Mouse (Mus musculus) cortical plate, adult 2 months (tissue): Measurements from ENCODE around the gene Chd2.

ENCODE experiments used
- CTCF ChIP-seq: fragments of 200-500 bp; IDR thresholded peaks from 2 replicates; pipeline ENCODE4 v1.5.1; 2011; ENCODE audit warnings: mild to moderate bottlenecking, control low read depth, low read length; ENCODE audit not compliant: insufficient read depth; ENCODE audit errors: extremely low read depth
- POLR2A ChIP-seq: fragments of 200-500 bp; IDR thresholded peaks from 2 replicates; pipeline ENCODE4 v1.6.1; 2011; ENCODE audit warnings: mild to moderate bottlenecking, low read length, control low read depth; ENCODE audit not compliant: insufficient read depth; ENCODE audit errors: extremely low read depth

GRCm38 (mm10) chr7:73585114-73586032 lies 43.7 kb upstream of the Chd2 start:
- TF ChIP-seq CTCF (no peak), POLR2A (no peak)
